Mouse (Mus musculus): ENCODE data around the gene Sncb. TPM values are rescaled to one million over a fixed set of nuclear protein-coding genes. Genes with fewer than 3 reads are reported as not detected.

The Sncb gene
- polyA plus RNA-seq, 1 experiment from 2014 or later: 0.29 TPM

- H3K27ac ChIP-seq (replicated peaks): no peak overlapping the region
- no peak overlapping the region for H3K9ac ChIP-seq (ENCODE audit: low read length)
- H3K9me3 ChIP-seq (ENCODE audit: control insufficient read depth, low read length): 0 out of 2 replicates have a peak, but pooled peaks cover 2% of the 10 kb centered on the region
- H3K4me3 ChIP-seq (ENCODE audit: low read depth, low read length): no peak overlapping the region
- ATAC-seq (ENCODE audit: low FRiP score, low TSS enrichment) (no peak), DNase-seq (ENCODE audit: low spot score) (no peak)
- no peaks in the 10 kb centered on the region for H3K27me3 ChIP-seq (ENCODE audit: control insufficient read depth, insufficient read depth, low read length)
- H3K36me3 ChIP-seq (ENCODE audit: control insufficient read depth, insufficient read depth, low read length): no peaks in the 10 kb centered on the region
- TF ChIP-seq CTCF (IDR thresholded peaks at IDR 0.05; ENCODE audit: low read depth): peak; percentile 34
- TF ChIP-seq EP300 (optimal IDR thresholded peaks at IDR 0.05): no peak
- H3K4me1 ChIP-seq (replicated peaks; ENCODE audit: control insufficient read depth, insufficient read depth): no peaks in the 10 kb centered on the region
- 81% methylated on average over 3 of the region's 3 CpGs for WGBS
- H3K4me2 ChIP-seq (replicated peaks; ENCODE audit: low read depth): no peak overlapping the region
These were observed 43.3 kb downstream of the Sncb start for GRCm38 (mm10) chr13:54723143-54723542.

DNA sequence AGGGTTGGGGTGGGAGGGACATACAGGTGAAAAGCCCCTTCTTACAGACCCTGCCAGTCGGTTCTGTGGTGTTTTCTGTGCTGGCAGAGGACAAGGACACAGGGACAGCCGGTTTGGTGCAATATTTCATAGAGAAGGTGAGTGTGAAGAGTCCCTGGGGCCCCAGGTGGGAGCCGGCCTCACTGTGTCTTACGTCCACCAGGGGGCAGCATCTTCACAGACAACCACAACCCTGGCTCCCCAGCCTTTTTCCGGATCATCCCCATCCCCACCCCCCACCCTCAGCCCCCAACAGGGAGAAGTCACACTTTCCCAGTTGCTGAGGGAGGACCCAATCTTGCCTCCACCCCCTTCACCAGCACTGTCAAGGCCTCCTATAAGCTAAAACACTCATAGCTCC is 49.5 kb downstream of the Sncb start:
- TF ChIP-seq EP300 (optimal IDR thresholded peaks at IDR 0.05): no peak
- TF ChIP-seq CTCF (IDR thresholded peaks at IDR 0.05; ENCODE audit: low read depth): peak; percentile 71
- H3K36me3 ChIP-seq (ENCODE audit: control insufficient read depth, insufficient read depth, low read length): no peaks in the 10 kb centered on the region
- H3K27ac ChIP-seq (replicated peaks): no peak overlapping the region
- ATAC-seq (ENCODE audit: low FRiP score, low TSS enrichment): 0 out of 2 replicates have a peak, but pooled peaks have one; percentile 10
- H3K4me3 ChIP-seq (ENCODE audit: low read depth, low read length): no peak overlapping the region
- no peak overlapping the region for H3K9ac ChIP-seq (ENCODE audit: low read length)
- no peaks in the 10 kb centered on the region for H3K9me3 ChIP-seq (ENCODE audit: control insufficient read depth, low read length)
- H3K4me2 ChIP-seq (replicated peaks; ENCODE audit: low read depth): no peak overlapping the region
- 1% methylated on average over 5 of the region's 5 CpGs for WGBS
- no peaks in the 10 kb centered on the region for H3K4me1 ChIP-seq (replicated peaks; ENCODE audit: control insufficient read depth, insufficient read depth)
- no peaks in the 10 kb centered on the region for H3K27me3 ChIP-seq (ENCODE audit: control insufficient read depth, insufficient read depth, low read length)
- DNase-seq (ENCODE audit: low spot score): peak; percentile 55

DNA sequence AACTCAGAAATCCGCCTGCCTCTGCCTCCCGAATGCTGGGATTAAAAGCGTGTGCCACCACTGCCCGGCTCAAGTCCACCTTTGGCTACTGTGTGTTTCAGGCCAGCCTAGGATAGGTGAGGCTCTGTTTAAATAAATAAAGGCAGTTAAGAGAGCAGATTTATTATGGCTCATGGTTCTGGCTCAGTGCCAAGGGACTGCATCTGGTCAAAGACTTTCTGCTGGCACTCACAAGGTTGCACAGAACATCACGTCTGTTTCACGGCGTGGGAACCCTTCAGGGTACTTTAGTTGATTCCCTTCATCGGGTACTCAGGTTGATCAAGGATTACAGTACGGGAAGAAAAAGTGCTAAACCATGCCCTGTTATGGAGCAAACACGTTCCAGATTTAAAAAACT is 51.4 kb downstream of the Sncb start:
- H3K9me3 ChIP-seq (ENCODE audit: control insufficient read depth, low read length): no peaks in the 10 kb centered on the region
- no peaks in the 10 kb centered on the region for H3K27me3 ChIP-seq (ENCODE audit: control insufficient read depth, insufficient read depth, low read length)
- H3K4me2 ChIP-seq (replicated peaks; ENCODE audit: low read depth): no peak overlapping the region
- DNase-seq (ENCODE audit: low spot score) (no peak), ATAC-seq (ENCODE audit: low FRiP score, low TSS enrichment) (no peak)
- H3K4me3 ChIP-seq (ENCODE audit: low read depth, low read length): no peak overlapping the region
- H3K27ac ChIP-seq (replicated peaks): no peak overlapping the region
- no peaks in the 10 kb centered on the region for H3K36me3 ChIP-seq (ENCODE audit: control insufficient read depth, insufficient read depth, low read length)
- H3K4me1 ChIP-seq (replicated peaks; ENCODE audit: control insufficient read depth, insufficient read depth): no peaks in the 10 kb centered on the region
- H3K9ac ChIP-seq (ENCODE audit: low read length): no peak overlapping the region
- TF ChIP-seq EP300 (optimal IDR thresholded peaks at IDR 0.05) (no peak), CTCF (IDR thresholded peaks at IDR 0.05; ENCODE audit: low read depth) (no peak)
- WGBS: 57% methylated on average over 10 of the region's 10 CpGs

DNA sequence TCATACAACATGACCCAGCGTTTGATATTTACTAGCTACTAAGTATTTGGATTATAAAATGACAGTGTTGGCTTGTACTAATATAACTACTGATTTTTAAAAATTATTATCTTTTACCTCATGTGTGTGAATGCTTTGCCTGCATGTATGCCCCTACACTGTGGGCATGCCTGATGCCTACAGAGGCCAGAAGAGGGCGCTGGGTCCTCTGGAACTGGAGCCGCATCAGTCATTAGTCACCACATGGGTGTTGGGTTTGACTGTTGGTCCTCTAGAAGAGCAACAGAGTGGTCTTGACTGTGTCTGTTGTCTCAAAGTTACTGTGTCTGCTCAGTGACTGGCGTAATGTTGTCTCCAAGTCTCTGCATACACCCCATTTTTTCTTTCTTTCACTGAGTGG is 52.0 kb downstream of the Sncb start:
- ATAC-seq (ENCODE audit: low FRiP score, low TSS enrichment): no peak
- Histone ChIP-seq H3K4me2 (replicated peaks; ENCODE audit: low read depth) (no peak overlapping the region), H3K4me1 (replicated peaks; ENCODE audit: control insufficient read depth, insufficient read depth) (no peaks in the 10 kb centered on the region), H3K27me3 (ENCODE audit: control insufficient read depth, insufficient read depth, low read length) (no peaks in the 10 kb centered on the region), H3K4me3 (ENCODE audit: low read depth, low read length) (no peak overlapping the region), H3K9ac (ENCODE audit: low read length) (no peak overlapping the region), H3K36me3 (ENCODE audit: control insufficient read depth, insufficient read depth, low read length) (no peaks in the 10 kb centered on the region), H3K27ac (replicated peaks) (no peak overlapping the region), H3K9me3 (ENCODE audit: control insufficient read depth, low read length) (no peaks in the 10 kb centered on the region)
- TF ChIP-seq CTCF (IDR thresholded peaks at IDR 0.05; ENCODE audit: low read depth) (peak; percentile 27; the same call in 1 of the 2 replicates), EP300 (optimal IDR thresholded peaks at IDR 0.05) (no peak)
- WGBS: 41% methylated on average over 4 of the region's 4 CpGs
- no peak for DNase-seq (ENCODE audit: low spot score)

- H3K4me2 ChIP-seq (replicated peaks; ENCODE audit: low read depth): no peak overlapping the region
- no peaks in the 10 kb centered on the region for H3K36me3 ChIP-seq (ENCODE audit: control insufficient read depth, insufficient read depth, low read length)
- H3K9ac ChIP-seq (ENCODE audit: low read length): no peak overlapping the region
- DNase-seq (ENCODE audit: low spot score) (no peak), ATAC-seq (ENCODE audit: low FRiP score, low TSS enrichment) (no peak)
- H3K9me3 ChIP-seq (ENCODE audit: control insufficient read depth, low read length): no peaks in the 10 kb centered on the region
- TF ChIP-seq EP300 (optimal IDR thresholded peaks at IDR 0.05): no peak
- no peak for TF ChIP-seq CTCF (IDR thresholded peaks at IDR 0.05; ENCODE audit: low read depth)
- no peak overlapping the region for H3K4me3 ChIP-seq (ENCODE audit: low read depth, low read length)
- no peaks in the 10 kb centered on the region for H3K27me3 ChIP-seq (ENCODE audit: control insufficient read depth, insufficient read depth, low read length)
- no peaks in the 10 kb centered on the region for H3K4me1 ChIP-seq (replicated peaks; ENCODE audit: control insufficient read depth, insufficient read depth)
- WGBS: 73% methylated on average over 3 of the region's 3 CpGs
- no peak overlapping the region for H3K27ac ChIP-seq (replicated peaks)
These were observed 55.5 kb downstream of the Sncb start for GRCm38 (mm10) chr13:54710866-54711265.

Other genes starting within 250 kb of the Sncb start
- 87.0 and 96.8 TPM in 2 replicates for gene 4833439L19Rik, start 201.2 kb downstream of the Sncb start, polyA plus RNA-seq (2015; fragmentation: Nextera tagmentation; extraction: Ambion mirVana)
- 13.3 and 14.4 TPM in 2 replicates for gene Arl10, start 191.6 kb downstream of the Sncb start, polyA plus RNA-seq (2015; fragmentation: Nextera tagmentation; extraction: Ambion mirVana)
- 51.2 and 53.5 TPM in 2 replicates for gene Nop16, start 176.5 kb downstream of the Sncb start, polyA plus RNA-seq (2015; fragmentation: Nextera tagmentation; extraction: Ambion mirVana)
- gene Higd2a, start 176.4 kb downstream of the Sncb start, polyA plus RNA-seq (2015; fragmentation: Nextera tagmentation; extraction: Ambion mirVana): 282 and 289 TPM in 2 replicates
- 156 and 160 TPM in 2 replicates for gene Cltb, start 155.3 kb downstream of the Sncb start, polyA plus RNA-seq (2015; fragmentation: Nextera tagmentation; extraction: Ambion mirVana)
- 46.4 and 50.6 TPM in 2 replicates for gene Faf2, start 144.8 kb downstream of the Sncb start, polyA plus RNA-seq (2015; fragmentation: Nextera tagmentation; extraction: Ambion mirVana)
- 44.6 and 49.6 TPM in 2 replicates for gene Rnf44, start 72.7 kb downstream of the Sncb start, polyA plus RNA-seq (2015; fragmentation: Nextera tagmentation; extraction: Ambion mirVana)
- gene Cdhr2, start 65.1 kb downstream of the Sncb start, polyA plus RNA-seq (2015; fragmentation: Nextera tagmentation; extraction: Ambion mirVana): 1.8 and 3.1 TPM in 2 replicates
- gene Gprin1, start 16.7 kb downstream of the Sncb start, polyA plus RNA-seq (2015; fragmentation: Nextera tagmentation; extraction: Ambion mirVana): 0.27 and 0.31 TPM in 2 replicates
- gene Eif4e1b, start 17.4 kb upstream of the Sncb start, polyA plus RNA-seq (2015; fragmentation: Nextera tagmentation; extraction: Ambion mirVana): not detected in 2 replicates
- gene Tspan17, start 22.8 kb upstream of the Sncb start, polyA plus RNA-seq (2015; fragmentation: Nextera tagmentation; extraction: Ambion mirVana): 15.4 and 16.8 TPM in 2 replicates
- gene Unc5a, start 182.8 kb upstream of the Sncb start, polyA plus RNA-seq (2015; fragmentation: Nextera tagmentation; extraction: Ambion mirVana): 0.89 and 1.4 TPM in 2 replicates